Mouse (Mus musculus) forebrain, postnatal 0 days (tissue): ENCODE measurements around the gene Gm10197. TPM values are rescaled to one million over a fixed set of nuclear protein-coding genes. Genes with fewer than 3 reads are reported as not detected.

ENCODE experiments used
- ATAC-seq: fragments of 200-750 bp; cut with Nextera tagmentation; 2 replicates; pipeline ENCODE4 v1.8.0; 2017; ENCODE audit warnings: mild to moderate bottlenecking, moderate library complexity
- DNase-seq: peaks from one replicate; pipeline ENCODE4 v3.0.0-alpha.2; 2015
- H3K27ac ChIP-seq: fragments of 300-500 bp; sonication (generic); 2 replicates; pipeline ENCODE4 v1.5.1; 2014; ENCODE audit warnings: low read depth, mild to moderate bottlenecking, antibody characterized with exemption, low read length, moderate library complexity, mixed read lengths
- H3K27me3 ChIP-seq: fragments of 300-500 bp; sonication (generic); 2 replicates; pipeline ENCODE4 v1.6.1; 2014; ENCODE audit warnings: mild to moderate bottlenecking, low read length, mixed read lengths; ENCODE audit not compliant: insufficient read depth
- H3K36me3 ChIP-seq: fragments of 300-500 bp; sonication (generic); 2 replicates; pipeline ENCODE4 v1.6.1; 2014; ENCODE audit warnings: mild to moderate bottlenecking, moderate library complexity; ENCODE audit not compliant: insufficient read depth
- H3K4me1 ChIP-seq: fragments of 300-500 bp; sonication (generic); 2 replicates; pipeline ENCODE4 v1.6.1; 2014; ENCODE audit warnings: antibody characterized with exemption; ENCODE audit not compliant: insufficient read depth
- H3K4me2 ChIP-seq: fragments of 300-500 bp; sonication (generic); 2 replicates; pipeline ENCODE4 v1.6.1; 2014; ENCODE audit warnings: low read depth, mild to moderate bottlenecking, moderate library complexity
- H3K4me3 ChIP-seq: fragments of 300-500 bp; sonication (generic); 2 replicates; pipeline ENCODE4 v1.5.1; 2014; ENCODE audit warnings: low read depth, low read length, mixed read lengths
- H3K9ac ChIP-seq: fragments of 300-500 bp; sonication (generic); 2 replicates; pipeline ENCODE4 v1.6.1; 2014; ENCODE audit warnings: mild to moderate bottlenecking
- H3K9me3 ChIP-seq: fragments of 300-500 bp; sonication (generic); 2 replicates; pipeline ENCODE4 v1.6.1; 2016; ENCODE audit warnings: low read length
- CTCF ChIP-seq: sonication (generic); IDR thresholded peaks from 2 replicates; pipeline ENCODE4 v1.5.1; 2016; ENCODE audit warnings: antibody characterized with exemption, control low read depth, low read depth
- WGBS: fragments of 180-500 bp; shearing (Covaris S2); extraction: QIAGEN DNeasy Blood & Tissue Kit; methylation state at CpG from one replicate; pipeline ENCODE4 v1.1.7; 2014; 5-methylcytosine and 5-hydroxymethylcytosine counted together
- polyA plus RNA-seq: library from polyadenylated mRNA; unstranded; fragments of >200 nt; fragmentation: Nextera tagmentation; extraction: Ambion mirVana; gene quantifications from 2 replicates; pipeline ENCODE4 v1.2.1, GENCODE M21; 2015
- total RNA-seq: library from RNA; depleted of rRNA; stranded (reverse); fragments of >200 nt; gene quantifications from 2 replicates; pipeline ENCODE4 v1.2.3, GENCODE M21; 2014

The Gm10197 gene
- total and polyA plus RNA-seq, 2 experiments from 2014 or later, result not detected

DNA sequence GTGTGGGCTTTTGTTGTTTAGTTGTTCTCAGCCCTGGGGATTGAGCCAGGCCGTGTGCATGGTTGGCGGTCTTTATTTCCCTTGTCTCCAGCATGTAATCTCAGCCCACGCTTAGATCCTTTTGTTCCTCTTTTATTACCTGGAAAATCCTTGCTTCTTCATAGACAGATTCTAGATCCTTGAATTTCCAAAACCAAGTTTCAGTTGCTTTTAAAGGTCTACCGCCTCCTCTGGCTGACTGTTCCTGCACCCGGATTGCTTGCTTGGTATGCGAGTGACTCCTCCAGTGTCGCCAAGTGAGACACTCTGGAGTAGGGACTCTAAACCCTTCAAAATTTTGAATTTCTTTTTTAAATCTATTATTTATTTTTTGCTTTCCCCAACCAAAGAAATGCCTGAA lies 4.7 kb downstream of the Gm10197 start:
- DNase-seq (no peak), ATAC-seq (no peak)
- Histone ChIP-seq H3K4me1 (no peaks in the 10 kb centered on the region), H3K36me3 (peaks cover 5% of the 10 kb centered on the region; the same call in 1 of the 2 replicates), H3K4me2 (no peak overlapping the region), H3K9me3 (no peaks in the 10 kb centered on the region), H3K9ac (no peak overlapping the region), H3K4me3 (no peak overlapping the region), H3K27me3 (no peaks in the 10 kb centered on the region), H3K27ac (no peak overlapping the region)
- no peak for TF ChIP-seq CTCF
- WGBS, result 73% methylated on average over 7 of the region's 7 CpGs

DNA sequence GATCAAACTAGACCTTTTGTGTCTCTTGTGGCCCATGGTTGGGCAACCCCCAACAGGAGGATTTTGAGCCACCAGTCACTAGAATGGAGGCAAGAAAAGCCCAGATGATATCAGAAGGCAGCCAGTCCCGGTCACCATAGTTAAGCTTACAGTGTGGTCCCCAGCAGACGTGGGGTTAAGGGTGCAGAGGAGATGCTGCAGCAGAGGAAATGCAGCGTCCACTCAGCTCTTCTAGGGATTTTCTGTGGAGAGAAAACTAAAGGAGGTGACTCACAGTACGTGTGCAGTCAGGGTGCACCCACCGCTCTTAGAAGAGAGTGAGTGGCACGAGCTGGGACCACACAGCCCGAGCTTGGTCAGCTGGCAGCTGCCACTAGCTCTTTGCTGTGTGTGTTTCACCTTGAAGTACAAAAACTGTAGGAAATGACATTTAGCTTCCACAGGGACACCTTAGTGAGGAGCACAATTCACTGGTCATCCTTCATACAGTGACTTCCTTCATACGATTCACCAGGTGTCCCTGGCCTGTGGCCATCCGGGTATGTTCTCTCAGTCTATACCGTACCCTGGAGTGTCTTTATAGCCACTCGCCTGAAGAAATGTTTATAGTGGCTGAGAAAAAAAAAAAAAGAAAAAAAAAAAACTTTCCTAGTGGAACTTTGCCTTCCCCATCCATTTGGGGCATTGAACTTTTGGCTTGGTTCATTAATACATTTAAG lies 5.3 kb downstream of the Gm10197 start:
- ATAC-seq (no peak), DNase-seq (no peak)
- Histone ChIP-seq H3K36me3 (no peaks in the 10 kb centered on the region; the same call in 1 of the 2 replicates), H3K9ac (no peak overlapping the region), H3K9me3 (no peaks in the 10 kb centered on the region), H3K4me2 (no peak overlapping the region), H3K27me3 (no peaks in the 10 kb centered on the region), H3K27ac (no peak overlapping the region; the same call in 1 of the 2 replicates), H3K4me3 (no peak overlapping the region), H3K4me1 (no peaks in the 10 kb centered on the region)
- 73% methylated on average over 11 of the region's 11 CpGs for WGBS
- no peak for TF ChIP-seq CTCF

DNA sequence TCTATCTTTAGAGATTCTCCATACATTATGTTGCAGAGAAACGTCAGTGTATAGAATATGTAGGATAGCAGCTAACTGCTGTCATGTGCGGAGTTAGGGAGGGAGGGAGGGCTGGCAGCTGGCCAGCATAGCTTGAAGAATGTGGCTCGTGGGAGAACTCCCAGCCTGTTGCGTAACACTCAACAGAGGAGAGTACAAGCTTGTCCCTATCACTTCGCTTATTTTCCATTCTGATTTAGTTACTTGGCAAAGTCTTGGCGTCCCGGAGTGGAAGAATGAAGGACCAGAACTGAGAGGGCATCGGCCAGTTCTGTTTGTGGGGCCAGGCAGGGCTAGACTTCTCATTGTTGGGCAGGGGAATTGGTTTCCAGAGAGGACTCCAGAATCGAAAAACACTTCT lies 6.6 kb downstream of the Gm10197 start:
- 10% methylated on average over 9 of the region's 9 CpGs for WGBS
- no peak overlapping the region for H3K27ac ChIP-seq
- DNase-seq (peak; percentile 76), ATAC-seq (peak; percentile 53)
- H3K4me2 ChIP-seq, result no peak overlapping the region
- no peaks in the 10 kb centered on the region for H3K27me3 ChIP-seq
- H3K4me3 ChIP-seq, result no peak overlapping the region
- no peak overlapping the region for H3K9ac ChIP-seq
- H3K4me1 ChIP-seq, result 0 out of 2 replicates have a peak, but pooled peaks cover 2% of the 10 kb centered on the region
- no peak for TF ChIP-seq CTCF
- H3K36me3 ChIP-seq, result no peaks in the 10 kb centered on the region
- no peaks in the 10 kb centered on the region for H3K9me3 ChIP-seq

DNA sequence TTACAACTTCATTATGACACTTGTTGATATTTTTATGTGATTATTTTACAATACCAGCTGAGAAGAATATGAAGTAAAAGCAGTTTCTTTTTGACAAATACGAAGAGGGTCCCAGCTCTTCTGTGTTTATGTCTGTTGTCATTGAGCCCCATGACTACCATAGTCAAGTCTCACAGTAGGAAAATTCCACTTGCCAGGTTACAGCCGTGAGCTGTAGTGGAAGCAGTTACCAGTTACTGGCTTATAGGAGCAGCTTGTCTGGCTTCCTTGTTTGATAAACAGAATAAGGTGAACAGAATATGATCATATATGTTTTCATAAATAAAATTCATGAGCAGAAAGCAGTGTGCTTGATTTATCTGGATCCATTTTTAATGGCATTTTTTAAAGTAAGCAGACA lies 7.0 kb downstream of the Gm10197 start:
- Histone ChIP-seq H3K4me2 (no peak overlapping the region), H3K27ac (no peak overlapping the region), H3K36me3 (no peaks in the 10 kb centered on the region), H3K4me3 (no peak overlapping the region), H3K9ac (no peak overlapping the region), H3K9me3 (no peaks in the 10 kb centered on the region), H3K27me3 (no peaks in the 10 kb centered on the region), H3K4me1 (0 out of 2 replicates have a peak, but pooled peaks cover 4% of the 10 kb centered on the region)
- no peak for DNase-seq
- WGBS, result 37% methylated on average over 2 of the region's 2 CpGs
- 0 out of 2 replicates have a peak, but pooled peaks have one; percentile 26 for ATAC-seq
- TF ChIP-seq CTCF, result no peak

DNA sequence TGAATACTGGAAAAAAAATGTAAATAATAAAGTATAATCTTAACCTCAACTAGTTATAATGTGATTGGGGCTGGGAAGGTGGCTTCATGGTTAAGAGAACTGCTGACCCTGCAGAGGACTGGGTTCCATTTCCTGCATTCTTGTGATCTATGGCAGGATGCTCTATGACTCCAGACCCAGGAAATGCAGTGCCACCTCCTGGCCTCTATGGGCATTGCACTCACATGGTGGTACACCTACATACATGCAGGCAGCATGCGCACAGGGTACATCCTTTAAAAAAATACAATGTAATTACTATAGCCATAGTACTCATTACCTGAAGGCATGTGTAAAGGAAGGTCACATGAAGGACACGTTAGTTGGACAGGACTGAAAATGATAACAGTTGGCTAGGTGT lies 8.6 kb downstream of the Gm10197 start:
- 49% methylated on average over 2 of the region's 2 CpGs for WGBS
- ATAC-seq (no peak), DNase-seq (peak; percentile 25)
- TF ChIP-seq CTCF, result peak; percentile 65
- H3K4me1 ChIP-seq, result 0 out of 2 replicates have a peak, but pooled peaks cover 4% of the 10 kb centered on the region
- no peak overlapping the region for H3K4me3 ChIP-seq
- no peaks in the 10 kb centered on the region for H3K27me3 ChIP-seq
- no peaks in the 10 kb centered on the region for H3K9me3 ChIP-seq
- H3K36me3 ChIP-seq, result no peaks in the 10 kb centered on the region
- no peak overlapping the region for H3K4me2 ChIP-seq
- H3K27ac ChIP-seq, result no peak overlapping the region
- H3K9ac ChIP-seq, result no peak overlapping the region

DNA sequence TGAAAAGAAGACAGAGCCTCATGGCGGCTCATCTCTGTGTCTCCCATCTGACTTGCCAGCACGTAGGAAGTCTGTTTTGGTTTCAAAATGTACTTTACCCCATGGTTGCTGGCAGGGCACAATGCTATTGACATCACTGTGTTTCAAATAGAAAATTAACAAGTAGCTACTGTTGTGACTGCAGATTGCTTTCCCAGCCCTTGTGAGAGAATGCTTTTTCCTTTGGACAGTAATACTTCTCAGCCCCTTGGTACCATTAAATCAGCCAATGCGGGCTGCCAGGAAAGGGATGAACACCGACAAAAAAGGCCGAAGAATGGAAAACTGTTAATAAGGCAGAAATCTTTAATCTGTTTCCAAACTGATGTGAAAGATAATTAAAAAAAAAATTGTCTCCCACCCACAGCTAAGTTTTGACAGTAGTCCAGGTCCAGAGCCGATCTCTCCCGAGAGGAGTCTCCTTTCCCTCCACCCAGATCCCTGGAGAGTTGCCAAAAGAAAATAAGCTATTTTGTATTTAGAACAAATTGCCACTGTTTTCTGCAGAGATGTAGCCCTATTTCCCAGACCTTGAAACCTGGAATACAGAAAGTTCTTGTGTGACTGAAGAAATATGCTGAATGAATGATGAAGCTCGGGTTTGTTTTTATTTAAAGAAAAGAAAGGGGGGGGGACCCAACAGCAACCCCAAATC lies 11.2 kb downstream of the Gm10197 start:
- 13% methylated on average over 8 of the region's 8 CpGs for WGBS
- no peaks in the 10 kb centered on the region for H3K9me3 ChIP-seq
- H3K27me3 ChIP-seq, result no peaks in the 10 kb centered on the region
- 0 out of 2 replicates have a peak, but pooled peaks cover 4% of the 10 kb centered on the region for H3K4me1 ChIP-seq
- TF ChIP-seq CTCF, result no peak
- peak; percentile 60 for DNase-seq
- ATAC-seq, result peak; percentile 61
- peak overlapping the region; percentile 64 for H3K27ac ChIP-seq
- H3K4me2 ChIP-seq, result peak overlapping the region; percentile 54
- H3K4me3 ChIP-seq, result peak overlapping the region; percentile 18; the same call in 1 of the 2 replicates
- H3K9ac ChIP-seq, result peak overlapping the region; percentile 35
- H3K36me3 ChIP-seq, result no peaks in the 10 kb centered on the region
